Mouse (Mus musculus) E14TG2a.4 (cell line): Measurements from ENCODE around the gene Insl6.

ENCODE experiments used
- CTCF ChIP-seq: conservative IDR thresholded peaks from 2 replicates; pipeline ENCODE4 v1.5.1; 2014; ENCODE audit warnings: low read length
- NANOG ChIP-seq: IDR thresholded peaks from 2 replicates; pipeline ENCODE4 v1.6.1; 2014; ENCODE audit warnings: borderline replicate concordance, low read length, mixed read lengths
- POU5F1 ChIP-seq: IDR thresholded peaks from 2 replicates; pipeline ENCODE4 v1.6.1; 2014; ENCODE audit warnings: low read length, borderline replicate concordance

DNA sequence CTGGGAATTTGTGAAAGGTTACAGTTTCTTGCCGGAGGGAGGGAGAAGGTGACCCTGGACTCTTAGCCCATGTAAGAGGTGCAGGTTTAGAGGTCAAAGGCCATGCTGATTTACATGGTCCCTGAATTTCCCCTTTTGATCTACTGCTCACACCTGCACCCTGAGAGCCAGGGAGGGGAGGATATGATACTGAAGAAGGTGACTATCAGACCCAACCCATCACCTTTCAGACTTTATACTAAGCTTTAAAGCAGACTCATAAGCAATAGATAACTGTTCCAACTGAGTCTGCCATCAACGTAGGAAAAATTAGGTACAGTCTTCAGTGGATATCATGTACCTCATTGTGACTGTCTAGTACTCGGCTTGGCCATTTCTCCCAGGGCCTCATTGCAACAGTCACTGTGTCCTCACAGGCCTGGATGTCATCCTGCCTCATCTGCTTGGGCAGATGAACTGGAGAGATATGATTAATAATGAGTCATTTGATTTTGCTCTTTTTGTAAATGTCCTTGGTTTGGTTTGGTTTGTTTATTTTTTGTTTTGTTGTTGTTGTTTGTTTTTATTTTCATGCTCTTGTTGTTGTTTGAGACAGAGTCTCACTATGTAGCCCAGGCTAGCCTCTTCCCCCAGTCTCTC lies 43.6 kb upstream of the Insl6 start:
- TF ChIP-seq CTCF (no peak), POU5F1 (no peak), NANOG (no peak)
